Mouse (Mus musculus) megakaryocyte progenitor cell, adult 5-6 weeks (primary cell): ENCODE measurements around the gene Chic2. TPM values are rescaled to one million over a fixed set of nuclear protein-coding genes. Genes with fewer than 3 reads are reported as not detected.

ENCODE experiments used
- ATAC-seq: replicated peaks from 2 replicates; pipeline ENCODE4 v1.8.0; 2016; ENCODE audit warnings: mild to moderate bottlenecking, moderate TSS enrichment, inconsistent platforms; ENCODE audit not compliant: poor library complexity
- total RNA-seq, 2 experiments: library from RNA; stranded (forward) in 1 of 2; stranded (reverse) in 1 of 2; fragments of 157-497, 149-512 nt in 1 of 2; fragments of 200-1000 nt in 1 of 2; gene quantifications; 2 replicates each; pipeline versions ENCODE4 v1.2.3 to v1.2.4; 2015 to 2017

Gene Chic2
- total RNA-seq, 2 experiments from 2014 or later: 33.8 to 49.1 TPM

- no peak for ATAC-seq
Measured at GRCm38 (mm10) chr5:74980154-74980553, 64.4 kb downstream of the Chic2 start.

GRCm38 (mm10) chr5:74979586-74979985, 65.0 kb downstream of the Chic2 start:
- no peak for ATAC-seq

GRCm38 (mm10) chr5:74975507-74975906, 69.1 kb downstream of the Chic2 start:
- ATAC-seq: peak; percentile 73

GRCm38 (mm10) chr5:74974726-74975411, 69.7 kb downstream of the Chic2 start:
- no peak for ATAC-seq

- no peak for ATAC-seq
Measured at GRCm38 (mm10) chr5:74974061-74974581, 70.5 kb downstream of the Chic2 start.

GRCm38 (mm10) chr5:74971418-74971817, 73.2 kb downstream of the Chic2 start:
- no peak for ATAC-seq

- ATAC-seq: no peak
Measured at GRCm38 (mm10) chr5:74969341-74969740, 75.2 kb downstream of the Chic2 start.

- ATAC-seq: no peak
Measured at GRCm38 (mm10) chr5:74967882-74968281, 76.7 kb downstream of the Chic2 start.

- no peak for ATAC-seq
Measured at GRCm38 (mm10) chr5:74966891-74967290, 77.7 kb downstream of the Chic2 start.

- no peak for ATAC-seq
Measured at GRCm38 (mm10) chr5:74962771-74963170, 81.8 kb downstream of the Chic2 start.

GRCm38 (mm10) chr5:74960840-74961543, 83.6 kb downstream of the Chic2 start:
- ATAC-seq: no peak

GRCm38 (mm10) chr5:74960306-74960705, 84.3 kb downstream of the Chic2 start:
- ATAC-seq: no peak; the same call in 1 of the 2 replicates

GRCm38 (mm10) chr5:74957293-74958076, 87.1 kb downstream of the Chic2 start:
- peak; percentile 65 for ATAC-seq

- no peak for ATAC-seq
Measured at GRCm38 (mm10) chr5:74956335-74956734, 88.2 kb downstream of the Chic2 start.

GRCm38 (mm10) chr5:74955565-74955964, 89.0 kb downstream of the Chic2 start:
- ATAC-seq: no peak

GRCm38 (mm10) chr5:74952938-74953337, 91.6 kb downstream of the Chic2 start:
- ATAC-seq: no peak

GRCm38 (mm10) chr5:74951375-74951774, 93.2 kb downstream of the Chic2 start:
- ATAC-seq: peak; percentile 54; the same call in 1 of the 2 replicates

GRCm38 (mm10) chr5:74949298-74949697, 95.3 kb downstream of the Chic2 start:
- no peak for ATAC-seq

- ATAC-seq: 0 out of 2 replicates have a peak, but pooled peaks have one; percentile 15
Measured at GRCm38 (mm10) chr5:74948482-74948881, 96.1 kb downstream of the Chic2 start.
